In genomic region chr4:139330605-139331004, GRCm38 (mm10) we compare ENCODE assay signal across 8 mouse cellular contexts. TPM values are rescaled to one million over a fixed set of nuclear protein-coding genes. Genes with fewer than 3 reads are reported as not detected.
DNase-seq lines count a peak whose midpoint lies in the region; ATAC-seq and TF ChIP-seq lines count a peak whose summit lies in the region.

No protein-coding gene starts in this region.

- H3K9ac ChIP-seq in liver, embryonic 13.5 days = peak overlapping the region; percentile 72
- H3K9ac ChIP-seq in neural tube, embryonic 11.5 days (ENCODE audit: low read length) = no peak overlapping the region

- peak; percentile 83 for DNase-seq in urinary bladder, postnatal 14 days (ENCODE audit: low spot score)
- DNase-seq in urinary bladder, postnatal 10 days (ENCODE audit: low spot score) = no peak
- peak; percentile 32 to 53 for DNase-seq in gastrocnemius, postnatal 36 days
- DNase-seq in liver, embryonic 13.5 days = peak; percentile 93
- peak; percentile 79 for DNase-seq in neural tube, embryonic 11.5 days (ENCODE audit: low spot score)
- peak; percentile 90 for DNase-seq in thymus, postnatal 14 days

- H3K27me3 ChIP-seq in liver, embryonic 13.5 days = no peaks in the 10 kb centered on the region
- H3K27me3 ChIP-seq in neural tube, embryonic 11.5 days (ENCODE audit: control insufficient read depth, insufficient read depth, low read length) = no peaks in the 10 kb centered on the region

- peak; percentile 51 for TF ChIP-seq CTCF in cortical plate, adult 2 months (IDR thresholded peaks at IDR 0.05; ENCODE audit: extremely low read depth, insufficient read depth, low read length)

- H3K36me3 ChIP-seq in liver, embryonic 13.5 days = no peaks in the 10 kb centered on the region
- no peaks in the 10 kb centered on the region for H3K36me3 ChIP-seq in neural tube, embryonic 11.5 days (ENCODE audit: control insufficient read depth, insufficient read depth, low read length)

- peaks cover under 1% of the 10 kb centered on the region; the same call in 1 of the 2 replicates for H3K4me1 ChIP-seq in cortical plate, adult 2 months (ENCODE audit: control insufficient read depth, insufficient read depth, low read length)
- H3K4me1 ChIP-seq in liver, embryonic 13.5 days (replicated peaks) = peaks cover 48% of the 10 kb centered on the region
- H3K4me1 ChIP-seq in neural tube, embryonic 11.5 days (ENCODE audit: control insufficient read depth, insufficient read depth, low read length) = no peaks in the 10 kb centered on the region

- 4% methylated on average over 10 of the region's 10 CpGs for whole genome bisulfite sequencing in liver, embryonic 13.5 days (ENCODE audit: insufficient replicate concordance)
- 8% methylated on average over 10 of the region's 10 CpGs for WGBS in neural tube, embryonic 11.5 days

- peak; percentile 100 for ATAC-seq in inflammation-experienced regulatory T-cells, adult 6 months
- ATAC-seq in liver, embryonic 13.5 days (ENCODE audit: low read depth) = peak; percentile 79
- ATAC-seq in neural tube, embryonic 11.5 days (ENCODE audit: insufficient read depth, low FRiP score, low TSS enrichment) = no peak

- no peak overlapping the region for H3K4me3 ChIP-seq in cortical plate, adult 2 months (ENCODE audit: insufficient read depth, low read length)
- peak overlapping the region; percentile 58 for H3K4me3 ChIP-seq in liver, embryonic 13.5 days (replicated peaks)
- no peak overlapping the region for H3K4me3 ChIP-seq in neural tube, embryonic 11.5 days (ENCODE audit: low read depth, low read length)

- H3K4me2 ChIP-seq in liver, embryonic 13.5 days = peak overlapping the region; percentile 78
- H3K4me2 ChIP-seq in neural tube, embryonic 11.5 days (ENCODE audit: low read depth) = no peak overlapping the region

- H3K9me3 ChIP-seq in liver, embryonic 13.5 days (replicated peaks) = no peaks in the 10 kb centered on the region
- H3K9me3 ChIP-seq in neural tube, embryonic 11.5 days (ENCODE audit: control insufficient read depth, low read length) = no peaks in the 10 kb centered on the region

- intact Hi-C loops in gastrocnemius, postnatal 36 days (cut with DNase I) = no loop called here

- TF ChIP-seq POLR2A in cortical plate, adult 2 months (IDR thresholded peaks at IDR 0.05; ENCODE audit: extremely low read depth, insufficient read depth, low read length) = no peak

- H3K27ac ChIP-seq in cortical plate, adult 2 months (ENCODE audit: insufficient read depth, low read length) = no peak overlapping the region
- peak overlapping the region; percentile 69 for H3K27ac ChIP-seq in liver, embryonic 13.5 days
- no peak overlapping the region for H3K27ac ChIP-seq in neural tube, embryonic 11.5 days (ENCODE audit: low read depth, low read length)

RNA-seq across cellular contexts. Expression of gene Akr7a5, which starts 20.1 kb away (rescaled TPM):
- polyA plus RNA-seq in cortical plate, adult 2 months (2012; rRNA removed) = 16.8 and 17.5 TPM in 2 replicates
- 10 to 100 TPM; 32.8 to 33.3 TPM for total RNA-seq in gastrocnemius, postnatal 36 days (2021)
- polyA plus RNA-seq in inflammation-experienced regulatory T-cells, adult 6 months (2017; shearing (Covaris generic)) = 1 to 10 TPM; 5.4 to 7.7 (median 6.8) TPM
- 39.8 and 40.0 TPM in 2 replicates for polyA plus RNA-seq in liver, embryonic 13.5 days (2015; fragmentation: Nextera tagmentation; extraction: Ambion mirVana)
- 73.1 and 73.8 TPM in 2 replicates for polyA plus RNA-seq in neural tube, embryonic 11.5 days (2014; fragmentation: Nextera tagmentation; extraction: Ambion mirVana)

RNA-seq across cellular contexts. Expression of gene Pqlc2, which starts 20.1 kb away (rescaled TPM):
- 23.3 and 23.9 TPM in 2 replicates for polyA plus RNA-seq in cortical plate, adult 2 months (2012; rRNA removed)
- total RNA-seq in gastrocnemius, postnatal 36 days (2021) = 1 to 10 TPM; 5.4 to 5.7 TPM
- 10 to 100 TPM in 1 of 3 experiments, 1 to 10 TPM in 2; 7.6 to 10.0 (median 9.7) TPM for polyA plus RNA-seq in inflammation-experienced regulatory T-cells, adult 6 months (2017; shearing (Covaris generic))
- 9.7 and 10.3 TPM in 2 replicates for polyA plus RNA-seq in liver, embryonic 13.5 days (2015; fragmentation: Nextera tagmentation; extraction: Ambion mirVana)
- 12.8 and 13.2 TPM in 2 replicates for polyA plus RNA-seq in neural tube, embryonic 11.5 days (2014; fragmentation: Nextera tagmentation; extraction: Ambion mirVana)

RNA-seq across cellular contexts. Expression of gene Mrto4, which starts 21.8 kb away (rescaled TPM):
- 53.2 and 53.9 TPM in 2 replicates for polyA plus RNA-seq in cortical plate, adult 2 months (2012; rRNA removed)
- total RNA-seq in gastrocnemius, postnatal 36 days (2021) = 10 to 100 TPM; 32.4 to 33.0 TPM
- 10 to 100 TPM; 34.9 to 56.1 (median 49.1) TPM for polyA plus RNA-seq in inflammation-experienced regulatory T-cells, adult 6 months (2017; shearing (Covaris generic))
- 141 and 147 TPM in 2 replicates for polyA plus RNA-seq in liver, embryonic 13.5 days (2015; fragmentation: Nextera tagmentation; extraction: Ambion mirVana)
- polyA plus RNA-seq in neural tube, embryonic 11.5 days (2014; fragmentation: Nextera tagmentation; extraction: Ambion mirVana) = 125 and 128 TPM in 2 replicates

RNA-seq across cellular contexts. Expression of gene Emc1, which starts 21.8 kb away (rescaled TPM):
- 69.8 and 70.9 TPM in 2 replicates for polyA plus RNA-seq in cortical plate, adult 2 months (2012; rRNA removed)
- total RNA-seq in gastrocnemius, postnatal 36 days (2021) = 10 to 100 TPM; 28.2 to 29.1 TPM
- 10 to 100 TPM; 19.5 to 25.3 (median 24.8) TPM for polyA plus RNA-seq in inflammation-experienced regulatory T-cells, adult 6 months (2017; shearing (Covaris generic))
- 15.4 and 17.8 TPM in 2 replicates for polyA plus RNA-seq in liver, embryonic 13.5 days (2015; fragmentation: Nextera tagmentation; extraction: Ambion mirVana)
- polyA plus RNA-seq in neural tube, embryonic 11.5 days (2014; fragmentation: Nextera tagmentation; extraction: Ambion mirVana) = 24.3 and 26.0 TPM in 2 replicates

RNA-seq across cellular contexts. Expression of gene Ubr4, which starts 21.8 kb away (rescaled TPM):
- polyA plus RNA-seq in cortical plate, adult 2 months (2012; rRNA removed) = 183 and 188 TPM in 2 replicates
- 10 to 100 TPM; 91.3 to 94.0 TPM for total RNA-seq in gastrocnemius, postnatal 36 days (2021)
- polyA plus RNA-seq in inflammation-experienced regulatory T-cells, adult 6 months (2017; shearing (Covaris generic)) = 10 to 100 TPM; 32.1 to 69.4 (median 56.7) TPM
- polyA plus RNA-seq in liver, embryonic 13.5 days (2015; fragmentation: Nextera tagmentation; extraction: Ambion mirVana) = 33.8 and 34.5 TPM in 2 replicates
- 84.7 and 92.1 TPM in 2 replicates for polyA plus RNA-seq in neural tube, embryonic 11.5 days (2014; fragmentation: Nextera tagmentation; extraction: Ambion mirVana)
